Mouse (Mus musculus): ENCODE measurements around the gene Olfr547. TPM values are rescaled to one million over a fixed set of nuclear protein-coding genes. Genes with fewer than 3 reads are reported as not detected.

The Olfr547 gene
- total and polyA plus RNA-seq, 2 experiments from 2014 or later: not detected

DNA sequence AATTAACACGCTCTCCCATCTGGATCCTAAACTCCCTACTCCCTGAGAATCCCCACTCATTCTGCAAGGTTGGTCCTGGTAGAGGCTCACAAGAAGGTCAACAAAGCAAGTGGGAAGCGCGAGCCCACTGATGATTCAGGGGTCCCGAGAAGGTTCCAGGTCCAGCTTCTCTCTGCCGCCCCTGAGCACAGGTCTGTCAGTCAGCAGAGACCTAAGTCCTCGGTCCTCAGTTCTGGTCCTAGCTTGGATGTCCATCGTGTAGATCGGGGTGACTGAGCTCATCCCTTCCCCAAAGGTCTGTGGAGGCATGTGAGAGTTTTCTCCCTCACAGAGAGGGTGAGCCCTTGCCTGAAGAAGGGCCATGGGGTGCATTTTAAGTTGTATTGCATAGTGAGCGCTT, 26.5 kb upstream of the Olfr547 start:
- WGBS: 90% methylated on average over 9 of the region's 9 CpGs
- DNase-seq: no peak
- no peak for ATAC-seq
- Histone ChIP-seq H3K4me1 (ENCODE audit: insufficient read depth) (no peaks in the 10 kb centered on the region), H3K9me3 (ENCODE audit: low read length) (no peaks in the 10 kb centered on the region), H3K27me3 (ENCODE audit: insufficient read depth, low read length) (no peaks in the 10 kb centered on the region), H3K9ac (no peak overlapping the region), H3K27ac (ENCODE audit: low read depth, low read length) (no peak overlapping the region), H3K36me3 (ENCODE audit: insufficient read depth) (no peaks in the 10 kb centered on the region), H3K4me3 (ENCODE audit: low read depth, low read length) (no peak overlapping the region), H3K4me2 (ENCODE audit: low read depth) (no peak overlapping the region)
- no peak for TF ChIP-seq CTCF (IDR thresholded peaks at IDR 0.05; ENCODE audit: low read depth)

DNA sequence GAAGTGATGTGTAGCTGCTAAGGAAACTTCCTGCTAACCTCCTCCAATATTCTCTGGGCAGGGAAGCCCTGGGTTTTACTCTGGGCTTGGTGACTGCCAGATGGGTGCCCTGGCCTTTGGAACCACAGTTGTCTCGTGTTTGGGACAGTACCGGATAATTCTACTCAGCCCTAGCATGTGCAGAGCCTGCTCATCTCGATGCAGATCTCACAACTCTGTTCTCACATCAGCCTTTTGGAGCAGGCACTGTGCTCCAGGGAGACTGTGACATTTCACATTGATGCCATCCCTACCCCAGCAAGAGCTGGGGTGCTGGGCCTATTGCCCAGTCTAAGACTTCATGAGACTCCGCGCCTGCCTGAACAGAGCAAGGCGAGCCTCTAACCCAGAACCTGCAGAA, 25.9 kb upstream of the Olfr547 start:
- DNase-seq (no peak), ATAC-seq (no peak)
- H3K4me1 ChIP-seq (ENCODE audit: insufficient read depth): no peaks in the 10 kb centered on the region
- H3K9me3 ChIP-seq (ENCODE audit: low read length): no peaks in the 10 kb centered on the region
- no peak overlapping the region for H3K9ac ChIP-seq
- H3K36me3 ChIP-seq (ENCODE audit: insufficient read depth): no peaks in the 10 kb centered on the region
- H3K27ac ChIP-seq (ENCODE audit: low read depth, low read length): no peak overlapping the region
- no peak overlapping the region for H3K4me3 ChIP-seq (ENCODE audit: low read depth, low read length)
- no peak overlapping the region for H3K4me2 ChIP-seq (ENCODE audit: low read depth)
- no peaks in the 10 kb centered on the region for H3K27me3 ChIP-seq (ENCODE audit: insufficient read depth, low read length)
- TF ChIP-seq CTCF (IDR thresholded peaks at IDR 0.05; ENCODE audit: low read depth): no peak
- WGBS: 91% methylated on average over 6 of the region's 6 CpGs

DNA sequence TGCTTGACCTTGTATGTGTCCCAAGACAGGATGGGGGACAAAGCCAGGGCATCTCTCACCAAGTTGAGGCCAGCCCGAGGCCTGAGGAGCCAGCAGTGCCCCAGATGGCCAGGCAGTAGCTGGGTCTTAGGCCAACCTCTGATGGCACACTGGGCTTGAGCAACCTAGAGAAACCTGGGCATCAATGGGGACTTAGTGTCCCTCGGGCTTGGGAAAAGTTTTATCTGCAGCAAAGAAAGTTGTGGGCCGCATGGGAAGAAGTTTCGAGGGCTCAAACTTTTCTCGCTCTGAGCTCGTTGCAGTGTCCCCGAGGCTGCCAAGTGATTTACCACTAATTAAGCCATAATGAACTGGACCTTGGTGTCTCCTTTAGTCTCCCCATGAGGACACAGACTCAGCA, 24.8 kb upstream of the Olfr547 start:
- Histone ChIP-seq H3K4me1 (ENCODE audit: insufficient read depth) (no peaks in the 10 kb centered on the region), H3K9me3 (ENCODE audit: low read length) (no peaks in the 10 kb centered on the region), H3K27ac (ENCODE audit: low read depth, low read length) (no peak overlapping the region), H3K4me3 (ENCODE audit: low read depth, low read length) (no peak overlapping the region), H3K9ac (no peak overlapping the region), H3K4me2 (ENCODE audit: low read depth) (no peak overlapping the region), H3K36me3 (ENCODE audit: insufficient read depth) (no peaks in the 10 kb centered on the region), H3K27me3 (ENCODE audit: insufficient read depth, low read length) (no peaks in the 10 kb centered on the region; the same call in 1 of the 2 replicates)
- TF ChIP-seq CTCF (IDR thresholded peaks at IDR 0.05; ENCODE audit: low read depth): no peak
- ATAC-seq: no peak
- no peak for DNase-seq
- WGBS: 62% methylated on average over 7 of the region's 7 CpGs

DNA sequence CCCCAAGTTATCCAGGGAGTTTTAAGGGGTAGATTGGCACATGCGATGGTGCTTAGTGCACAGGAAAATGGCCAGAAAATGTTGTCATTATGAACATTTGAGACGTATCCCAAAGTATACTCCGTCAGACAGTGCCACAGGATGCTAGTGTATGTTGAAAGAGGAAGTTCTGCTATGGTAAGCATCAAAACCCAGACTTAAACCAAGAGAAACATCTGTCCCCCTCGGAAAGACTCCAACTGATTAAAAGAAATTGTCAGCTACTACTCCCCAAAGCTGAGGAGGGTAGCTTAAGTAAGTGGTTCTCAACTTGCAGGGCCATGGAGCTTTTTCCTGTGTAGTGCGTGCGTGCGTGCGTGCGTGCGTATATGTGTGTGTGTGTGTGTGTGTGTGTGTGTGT, 22.6 kb upstream of the Olfr547 start:
- 92% methylated on average over 10 of the region's 10 CpGs for WGBS
- no peak overlapping the region for H3K9ac ChIP-seq
- no peaks in the 10 kb centered on the region for H3K36me3 ChIP-seq (ENCODE audit: insufficient read depth)
- no peak overlapping the region for H3K4me3 ChIP-seq (ENCODE audit: low read depth, low read length)
- H3K4me2 ChIP-seq (ENCODE audit: low read depth): no peak overlapping the region
- H3K27ac ChIP-seq (ENCODE audit: low read depth, low read length): no peak overlapping the region
- DNase-seq: no peak
- no peaks in the 10 kb centered on the region; the same call in 1 of the 2 replicates for H3K27me3 ChIP-seq (ENCODE audit: insufficient read depth, low read length)
- no peaks in the 10 kb centered on the region for H3K4me1 ChIP-seq (ENCODE audit: insufficient read depth)
- no peak for TF ChIP-seq CTCF (IDR thresholded peaks at IDR 0.05; ENCODE audit: low read depth)
- no peak for ATAC-seq
- H3K9me3 ChIP-seq (ENCODE audit: low read length): no peaks in the 10 kb centered on the region

DNA sequence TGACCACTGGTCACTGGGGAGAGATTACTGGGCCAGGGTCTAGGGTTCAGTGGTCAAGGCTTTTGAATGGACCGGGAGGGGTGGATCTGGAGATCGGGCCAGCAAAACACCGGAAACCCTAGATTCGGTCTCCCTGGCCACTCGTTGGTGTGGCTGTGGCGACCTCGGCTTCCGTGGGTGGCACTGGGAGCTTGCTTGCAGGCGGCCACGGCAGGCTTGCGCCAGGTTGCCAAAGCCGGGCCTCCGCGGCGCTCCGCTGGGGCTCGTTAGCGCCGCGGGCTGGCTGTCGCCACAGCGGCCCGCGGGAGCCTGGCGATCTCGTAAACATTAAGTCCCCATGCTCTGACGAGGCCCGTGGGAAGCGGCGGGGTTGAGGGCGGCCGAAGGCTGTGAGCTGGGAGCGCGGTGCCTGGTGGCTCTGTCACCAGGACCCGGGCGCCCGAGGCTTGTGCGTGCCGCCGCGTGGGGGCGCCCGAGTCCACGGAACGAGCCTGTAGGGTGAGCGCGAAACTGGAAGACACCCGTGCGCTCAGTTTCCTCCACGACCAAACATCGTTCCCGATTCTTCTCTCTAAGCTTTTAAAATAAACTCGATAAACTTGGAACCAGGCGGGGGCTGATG, 21.6 kb upstream of the Olfr547 start:
- no peak overlapping the region for H3K27ac ChIP-seq (ENCODE audit: low read depth, low read length)
- no peaks in the 10 kb centered on the region for H3K9me3 ChIP-seq (ENCODE audit: low read length)
- peak overlapping the region; percentile 95 for H3K4me2 ChIP-seq (ENCODE audit: low read depth)
- H3K4me3 ChIP-seq (ENCODE audit: low read depth, low read length): peak overlapping the region; percentile 54
- ATAC-seq (peak; percentile 98), DNase-seq (peak; percentile 94)
- WGBS: 4% methylated on average over 54 of the region's 54 CpGs
- H3K4me1 ChIP-seq (ENCODE audit: insufficient read depth): no peaks in the 10 kb centered on the region
- H3K9ac ChIP-seq: peak overlapping the region; percentile 81
- TF ChIP-seq CTCF (IDR thresholded peaks at IDR 0.05; ENCODE audit: low read depth): peak; percentile 91
- H3K36me3 ChIP-seq (ENCODE audit: insufficient read depth): no peaks in the 10 kb centered on the region
- no peaks in the 10 kb centered on the region; the same call in 1 of the 2 replicates for H3K27me3 ChIP-seq (ENCODE audit: insufficient read depth, low read length)

DNA sequence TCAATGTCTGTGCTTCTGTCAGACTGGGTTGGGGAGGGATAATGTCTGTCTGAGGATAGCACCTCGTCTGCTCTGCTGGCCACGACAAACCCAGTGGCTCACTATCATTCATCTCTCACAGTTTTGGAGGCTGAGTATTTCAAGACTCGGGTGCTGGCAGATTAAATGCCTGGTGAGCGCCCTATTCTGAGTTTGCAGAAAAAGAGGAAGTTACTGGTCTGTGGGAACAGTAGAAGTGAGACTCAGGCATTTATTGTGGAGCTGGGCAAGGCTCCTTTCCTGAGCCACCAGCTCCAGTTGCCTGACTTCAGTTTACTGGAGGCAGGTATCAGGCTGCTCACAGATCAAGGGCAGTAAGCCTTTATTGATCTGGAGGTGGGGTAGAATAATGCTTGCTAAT, 20.4 kb upstream of the Olfr547 start:
- no peak overlapping the region for H3K27ac ChIP-seq (ENCODE audit: low read depth, low read length)
- H3K27me3 ChIP-seq (ENCODE audit: insufficient read depth, low read length): no peaks in the 10 kb centered on the region; the same call in 1 of the 2 replicates
- no peak for TF ChIP-seq CTCF (IDR thresholded peaks at IDR 0.05; ENCODE audit: low read depth)
- no peak overlapping the region for H3K4me3 ChIP-seq (ENCODE audit: low read depth, low read length)
- H3K4me1 ChIP-seq (ENCODE audit: insufficient read depth): no peaks in the 10 kb centered on the region
- no peak overlapping the region for H3K4me2 ChIP-seq (ENCODE audit: low read depth)
- DNase-seq (no peak), ATAC-seq (no peak)
- no peaks in the 10 kb centered on the region for H3K9me3 ChIP-seq (ENCODE audit: low read length)
- H3K9ac ChIP-seq: no peak overlapping the region
- WGBS: 71% methylated on average over 4 of the region's 4 CpGs
- no peaks in the 10 kb centered on the region for H3K36me3 ChIP-seq (ENCODE audit: insufficient read depth)

DNA sequence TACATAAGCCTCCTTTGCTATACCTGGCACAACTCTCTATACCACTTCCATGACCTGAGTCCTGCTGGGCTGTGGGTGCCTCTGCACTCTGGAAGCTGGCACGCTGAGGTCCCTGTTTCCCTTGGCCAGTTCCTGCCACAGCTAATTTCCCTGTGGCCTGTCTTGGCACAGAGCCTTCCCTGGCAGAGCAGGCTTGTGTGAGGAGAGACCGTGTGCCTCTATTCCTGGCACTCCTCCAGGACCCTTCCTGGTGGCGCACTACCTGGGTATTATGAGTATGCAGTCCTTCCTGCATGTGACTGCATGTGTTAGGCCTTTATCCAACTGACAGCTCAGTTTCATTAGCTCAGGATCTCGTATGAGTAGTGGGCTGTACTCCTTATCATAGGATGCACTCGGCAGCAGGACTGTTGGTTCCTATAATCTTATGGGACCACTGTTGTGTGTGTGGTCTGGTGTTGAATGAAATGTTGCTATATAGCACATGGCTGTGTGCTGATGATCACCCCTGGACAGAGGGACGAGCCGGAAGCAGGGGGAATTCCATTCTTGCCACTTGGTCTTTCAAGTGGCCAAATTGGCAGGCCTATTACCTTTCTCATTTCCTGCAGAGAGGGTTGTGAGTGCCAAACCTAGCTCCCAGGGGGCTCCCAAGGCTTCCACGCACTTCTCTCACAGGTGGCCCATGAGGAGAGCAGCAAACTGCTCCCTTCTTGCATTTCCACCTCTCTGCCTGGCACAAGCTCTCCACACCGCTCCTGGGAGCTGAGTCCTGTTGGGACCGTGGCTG, 18.1 kb upstream of the Olfr547 start:
- Histone ChIP-seq H3K36me3 (ENCODE audit: insufficient read depth) (no peaks in the 10 kb centered on the region), H3K27ac (ENCODE audit: low read depth, low read length) (no peak overlapping the region), H3K4me2 (ENCODE audit: low read depth) (no peak overlapping the region), H3K9ac (no peak overlapping the region), H3K4me3 (ENCODE audit: low read depth, low read length) (no peak overlapping the region), H3K27me3 (ENCODE audit: insufficient read depth, low read length) (no peaks in the 10 kb centered on the region; the same call in 1 of the 2 replicates), H3K4me1 (ENCODE audit: insufficient read depth) (no peaks in the 10 kb centered on the region), H3K9me3 (ENCODE audit: low read length) (no peaks in the 10 kb centered on the region)
- no peak for ATAC-seq
- no peak for TF ChIP-seq CTCF (IDR thresholded peaks at IDR 0.05; ENCODE audit: low read depth)
- DNase-seq: peak; percentile 26
- 43% methylated on average over 10 of the region's 10 CpGs for WGBS
